Mouse (Mus musculus) kidney, adult 2 months (tissue): Measurements from ENCODE around the gene Aanat.

Experiments
- CTCF ChIP-seq: fragments of 200-500 bp; conservative IDR thresholded peaks from 2 replicates; pipeline ENCODE4 v1.5.1; 2011; ENCODE audit warnings: low read depth, mild to moderate bottlenecking, control low read depth, low read length, moderate library complexity, mixed read lengths; ENCODE audit not compliant: insufficient read depth, insufficient read length
- POLR2A ChIP-seq: fragments of 200-500 bp; IDR thresholded peaks from one replicate; pipeline ENCODE4 v1.6.1; 2011; ENCODE audit warnings: low read depth, low read length, control low read depth

GRCm38 (mm10) chr11:116554171-116554878, 31.9 kb upstream of the Aanat start:
- peak; percentile 72 for TF ChIP-seq CTCF
- no peak for TF ChIP-seq POLR2A
